Mouse (Mus musculus) kidney, postnatal 4 days (tissue): ENCODE measurements around the gene C130074G19Rik.
A peak's percentile ranks its signal among the peaks of the same experiment; 100 is the strongest.

ENCODE experiments used
- DNase-seq, 2 experiments: peaks; one replicate each; pipeline ENCODE4 v3.0.0; 2021; ENCODE audit warnings: mixed read lengths in 2 of 2

The C130074G19Rik gene

DNA sequence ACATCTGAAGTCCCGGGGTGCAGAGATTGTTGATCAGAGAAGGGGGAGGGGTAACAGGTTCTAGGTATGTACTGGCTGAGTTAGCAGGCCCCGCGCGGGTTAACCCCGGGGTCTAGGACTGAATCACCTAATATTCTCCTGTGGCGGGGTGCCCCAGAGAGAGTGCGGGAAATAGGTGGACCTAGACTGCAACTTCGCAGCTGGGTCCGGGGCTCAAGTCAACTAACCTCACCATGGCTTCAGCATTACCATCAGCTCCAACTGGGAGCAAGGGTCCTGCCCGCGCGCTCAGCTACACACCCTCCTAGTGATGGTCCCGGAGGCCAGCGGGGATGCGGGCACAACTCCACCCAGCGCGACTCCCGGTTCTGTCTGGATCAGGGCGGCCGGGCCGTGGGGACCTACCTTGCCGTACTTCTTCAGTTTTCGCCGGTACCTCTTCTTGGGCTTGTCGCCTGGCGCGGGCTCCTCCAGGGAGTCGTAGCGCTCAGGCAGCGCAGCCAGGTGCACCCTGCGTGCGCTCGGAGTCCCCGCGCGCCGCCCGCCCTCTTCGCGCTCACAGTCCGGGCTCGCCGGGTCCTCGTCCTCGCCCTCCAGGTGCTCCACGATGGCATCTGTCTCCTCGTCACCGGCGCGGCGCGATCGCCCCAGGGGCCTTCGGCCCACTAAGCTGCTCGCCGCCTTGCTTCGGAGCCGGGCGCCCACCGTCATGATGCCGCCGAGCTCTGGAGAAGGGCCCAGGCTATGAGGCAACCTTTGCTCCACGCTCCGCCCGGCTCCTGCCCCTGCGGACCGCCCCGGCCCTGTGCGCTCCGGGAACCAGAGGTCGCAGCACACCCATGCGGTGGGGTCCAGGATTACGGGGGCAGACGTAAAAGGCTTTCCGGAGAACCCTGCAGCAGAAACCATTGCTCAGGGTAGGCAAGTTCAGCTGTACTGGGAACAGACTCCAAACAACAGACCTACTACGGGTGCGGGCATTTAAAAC, at the start of gene C130074G19Rik:
C130074G19Rik (minus strand) TSS at position 938 of the 988 bp plus-strand sequence.
- DNase-seq: peak; percentile 85 to 91

DNA sequence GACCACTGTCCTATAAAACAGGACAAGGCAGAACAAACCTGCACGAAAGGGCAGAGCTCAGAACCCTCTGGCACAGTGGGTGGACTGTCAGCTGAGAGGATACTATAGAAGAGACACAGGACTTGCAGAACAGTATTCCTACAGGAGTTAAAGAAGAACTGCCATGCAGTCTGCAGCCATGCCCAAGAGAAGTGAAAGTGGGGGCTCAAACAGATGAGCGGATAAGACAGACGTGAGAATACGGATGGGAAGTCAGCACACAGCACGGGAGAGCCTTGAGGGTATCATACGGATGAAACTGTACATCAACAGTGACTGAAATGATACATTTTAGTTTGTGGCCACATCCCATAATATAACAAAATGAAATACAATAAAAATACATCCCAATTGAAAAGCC, 48.1 kb upstream of the C130074G19Rik start:
- DNase-seq: no peak

DNA sequence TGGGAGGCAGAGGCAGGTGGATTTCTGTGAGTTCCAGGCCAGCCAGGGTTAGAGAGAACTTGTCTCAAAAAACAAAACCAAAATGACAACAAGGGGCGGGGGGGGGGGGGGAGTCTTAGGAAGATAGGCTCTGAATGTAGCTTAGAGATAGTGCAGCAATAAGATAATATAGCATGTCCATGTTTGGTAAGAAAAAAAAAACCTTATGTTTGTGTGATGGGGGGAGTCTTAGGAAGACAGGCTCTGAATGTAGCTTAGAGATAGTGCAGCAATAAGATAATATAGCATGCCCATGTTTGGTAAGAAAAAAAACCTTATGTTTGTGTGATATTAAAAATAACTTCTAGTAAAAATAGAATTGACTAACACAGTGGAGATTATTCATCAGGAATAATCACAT, 45.4 kb upstream of the C130074G19Rik start:
- DNase-seq: no peak

DNA sequence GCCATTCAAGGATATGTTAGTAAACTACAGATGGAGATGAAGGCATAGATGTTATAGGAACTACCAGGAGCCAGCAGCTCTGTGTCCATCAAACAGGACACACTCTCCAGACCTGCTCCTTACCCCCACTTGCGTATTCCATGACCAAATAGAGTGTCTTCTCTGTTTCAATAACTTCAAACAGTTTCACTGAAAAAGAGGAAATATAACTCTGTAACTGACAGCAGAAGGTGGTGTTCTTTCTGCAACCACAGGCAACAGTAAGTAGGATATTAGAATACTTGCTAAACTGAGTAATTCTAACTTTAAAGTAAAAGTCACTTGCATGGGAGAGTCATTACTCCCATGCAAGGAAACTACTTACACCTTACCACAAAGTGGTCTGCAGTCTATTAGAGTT, 44.9 kb upstream of the C130074G19Rik start:
- DNase-seq: no peak

DNA sequence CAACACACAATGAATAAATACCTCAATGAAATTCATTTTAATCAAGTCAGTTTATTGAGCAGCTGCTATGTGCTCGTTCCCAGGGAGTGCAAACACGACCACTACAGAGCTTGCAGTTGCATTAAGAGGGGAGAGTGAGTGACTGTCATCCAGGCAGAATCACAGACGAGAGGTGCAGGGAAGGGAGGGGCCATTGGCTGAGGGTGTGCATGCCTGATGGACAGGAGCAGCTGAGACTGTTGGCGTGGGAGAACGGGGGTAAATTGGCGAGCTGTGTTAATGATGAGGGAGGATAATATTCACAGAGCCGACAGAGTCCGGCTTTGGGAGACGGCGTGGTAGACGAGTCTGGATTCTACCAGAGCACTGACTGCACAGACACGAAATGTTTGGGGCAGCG, 39.8 kb upstream of the C130074G19Rik start:
- no peak for DNase-seq

DNA sequence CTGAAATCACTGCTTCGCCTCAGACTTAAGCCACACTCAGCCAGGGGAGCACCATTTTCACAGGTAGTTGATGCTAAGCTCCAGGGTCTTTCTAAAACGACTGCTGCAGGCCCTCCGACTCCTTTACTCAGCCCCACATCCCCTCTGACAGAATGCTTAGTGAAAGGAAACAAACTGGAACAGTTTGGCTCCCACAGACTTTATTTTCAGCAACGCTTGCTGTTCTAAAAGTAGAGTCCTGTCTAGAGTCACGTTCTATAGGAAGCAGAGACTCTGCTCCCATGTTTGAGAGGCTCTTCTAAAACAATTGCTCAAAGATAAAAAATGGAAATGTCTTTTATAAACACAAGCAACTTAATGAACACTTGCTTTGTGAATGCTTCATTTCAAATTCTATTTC, 37.0 kb upstream of the C130074G19Rik start:
- no peak for DNase-seq

DNA sequence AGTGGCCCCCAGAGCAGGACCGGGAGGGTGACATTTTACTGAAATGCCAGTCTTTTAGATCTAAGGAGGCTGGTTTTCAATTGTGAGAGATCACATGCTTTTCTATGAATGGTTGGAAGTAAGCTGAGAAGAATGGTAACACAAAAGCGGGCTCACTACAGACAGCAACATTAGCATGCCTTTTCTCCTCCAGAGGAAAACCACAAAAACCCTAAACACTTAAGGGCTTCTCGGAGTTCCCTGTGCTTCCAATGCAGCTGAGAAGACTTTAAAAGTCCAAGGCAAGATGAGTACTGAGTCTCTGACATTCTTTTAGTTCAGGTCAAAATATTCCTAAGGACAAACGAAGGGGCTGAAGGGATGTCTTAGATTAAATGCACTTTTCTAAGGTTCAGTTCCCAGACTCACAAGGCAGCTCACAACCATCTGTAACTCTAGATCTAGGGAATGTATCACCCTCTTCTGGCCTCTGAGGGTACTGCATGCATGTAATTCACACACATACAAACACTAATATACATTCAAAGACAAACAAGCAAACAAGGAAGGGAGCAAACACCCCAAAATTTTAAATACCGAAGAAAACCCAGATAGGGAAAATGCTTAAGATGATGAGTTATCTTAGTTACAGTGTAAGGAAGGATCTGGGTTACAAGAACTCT, 35.3 kb upstream of the C130074G19Rik start:
- DNase-seq: peak in 1 of 2 experiments; percentile 22

DNA sequence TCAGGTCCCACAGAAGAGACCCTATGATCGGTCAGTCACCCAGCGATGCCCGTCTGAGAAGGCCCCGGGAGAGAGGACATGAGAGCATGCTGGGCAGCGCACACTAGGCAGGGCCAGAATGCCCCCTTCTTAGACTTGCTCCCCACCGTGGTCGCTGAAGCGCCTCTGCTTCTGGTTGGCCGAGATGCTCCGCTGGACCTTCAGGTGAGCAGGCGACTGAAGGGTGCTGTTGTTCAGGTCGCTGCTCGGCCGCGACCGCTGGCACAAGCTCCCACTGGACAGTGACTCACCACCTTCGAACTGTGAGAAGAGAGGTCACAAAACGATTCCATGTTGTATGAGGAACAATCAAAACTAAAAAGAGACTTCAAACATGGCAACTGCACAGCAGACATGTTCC, 29.3 kb upstream of the C130074G19Rik start:
- peak in 1 of 2 experiments; percentile 18 for DNase-seq

DNA sequence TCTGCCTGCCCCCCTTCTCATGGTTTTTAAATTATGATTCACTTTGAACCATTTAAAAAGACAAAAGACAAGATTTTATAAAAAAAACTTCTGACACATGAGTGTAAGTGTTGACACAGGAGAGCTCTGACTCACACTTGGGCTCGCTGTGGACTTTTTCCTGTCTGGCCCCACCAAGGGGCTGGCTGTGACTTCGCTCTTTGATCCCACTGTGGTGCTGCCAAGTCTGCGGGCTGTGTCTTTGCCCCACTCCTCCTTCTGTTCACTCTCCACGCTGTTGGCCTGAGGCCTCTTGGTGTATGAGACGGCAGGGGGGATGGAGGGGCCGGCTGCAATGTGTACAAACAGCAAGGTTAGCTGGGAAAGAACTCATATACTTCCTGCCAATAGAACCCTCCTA, 28.8 kb upstream of the C130074G19Rik start:
- peak in 1 of 2 experiments; percentile 15 for DNase-seq

DNA sequence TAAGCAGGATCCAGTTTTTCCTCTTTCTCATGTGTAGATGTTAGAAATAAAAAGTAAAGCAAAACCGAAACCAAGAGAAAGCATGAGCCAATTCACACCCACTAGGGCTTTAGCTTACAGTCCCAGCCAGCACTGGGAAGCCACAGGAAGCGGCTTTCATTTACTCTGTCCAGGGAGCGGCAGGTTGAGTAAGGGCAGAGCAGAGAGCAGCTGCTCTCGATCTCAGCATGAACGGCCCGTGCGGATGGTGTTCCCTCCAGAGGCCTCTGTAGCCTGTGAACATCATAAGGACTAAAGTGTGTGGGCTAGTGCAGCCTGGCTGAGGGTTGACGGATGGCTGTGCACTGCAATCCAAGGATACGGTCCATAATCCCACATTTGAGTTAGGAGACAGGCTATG, 25.5 kb upstream of the C130074G19Rik start:
- DNase-seq: peak in 1 of 2 experiments; percentile 36

DNA sequence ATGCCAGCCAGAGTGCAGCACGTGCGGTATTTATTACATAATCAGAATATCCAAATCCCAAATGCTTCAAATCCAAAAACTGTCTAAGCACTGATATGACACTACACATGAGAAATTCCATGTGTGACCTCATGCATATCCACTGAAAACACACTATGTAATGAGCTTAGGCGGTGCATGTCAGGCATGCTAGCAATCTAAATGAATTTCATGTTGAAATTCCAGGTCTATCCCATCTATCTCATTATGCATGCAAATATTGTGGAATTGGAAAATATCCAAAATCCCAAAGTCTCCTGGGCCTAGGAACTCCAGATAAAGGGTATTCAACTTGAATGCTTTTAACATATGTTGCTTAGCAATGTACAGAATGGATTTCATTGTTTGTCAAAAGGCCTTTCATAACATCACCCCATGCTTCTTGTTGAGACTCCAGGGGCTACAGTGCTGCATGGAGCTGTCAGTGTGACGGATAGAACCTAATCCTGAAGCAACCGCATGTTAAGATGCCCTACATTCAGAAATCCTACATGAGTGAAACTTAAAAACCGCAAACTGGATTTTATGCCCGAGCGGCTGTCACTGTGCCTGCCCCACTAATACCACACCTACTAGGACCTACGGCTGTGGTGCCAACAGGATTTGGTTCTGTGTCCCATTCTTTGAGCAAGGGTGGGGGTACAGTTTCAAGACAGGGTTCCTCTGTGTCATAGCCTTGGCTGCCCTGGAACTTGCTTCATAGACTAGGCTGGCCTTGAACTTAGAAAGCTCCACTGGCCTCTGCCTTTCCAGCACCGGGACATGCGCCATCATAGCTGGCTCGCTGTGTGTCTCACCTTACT, 23.1 kb upstream of the C130074G19Rik start:
- no peak for DNase-seq

DNA sequence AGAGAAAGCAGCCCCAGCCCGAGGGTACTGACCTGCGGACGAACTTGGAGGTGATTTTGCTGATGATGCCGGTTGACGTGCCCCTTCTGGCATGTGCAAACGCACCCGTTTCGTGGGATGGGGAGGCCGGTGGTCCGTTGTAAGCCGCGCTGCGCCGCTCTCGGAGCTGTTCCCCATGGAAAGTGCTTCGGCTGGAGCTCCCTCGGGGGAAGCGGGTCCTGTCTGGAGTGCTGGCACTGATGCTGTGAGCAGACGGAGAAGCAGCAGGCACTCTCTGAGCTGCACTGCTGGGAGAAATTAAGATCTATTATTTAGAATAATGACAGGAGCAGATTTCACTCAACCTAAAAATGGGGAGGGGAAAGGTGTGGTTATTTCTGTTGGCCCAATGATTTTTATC, 22.4 kb upstream of the C130074G19Rik start:
- DNase-seq: peak in 1 of 2 experiments; percentile 27

DNA sequence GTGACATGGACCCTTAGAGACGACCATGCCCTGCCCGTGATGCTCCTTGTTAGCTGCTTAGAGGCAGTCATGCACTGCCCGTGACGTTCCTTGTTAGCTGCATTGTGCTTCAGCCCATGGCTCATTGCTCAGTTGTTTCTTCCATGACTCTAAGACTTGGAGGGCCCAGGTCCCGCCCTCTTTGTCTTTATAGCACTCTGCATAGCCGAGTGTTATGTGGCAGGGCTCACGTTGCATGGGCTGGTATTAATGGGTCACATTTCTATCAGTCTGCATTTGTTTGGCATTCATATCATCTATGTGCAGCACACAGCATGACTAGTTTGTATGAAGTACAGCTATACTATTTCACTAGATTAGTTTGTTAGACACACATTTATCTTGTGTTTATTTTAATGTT, 20.7 kb upstream of the C130074G19Rik start:
- no peak for DNase-seq

DNA sequence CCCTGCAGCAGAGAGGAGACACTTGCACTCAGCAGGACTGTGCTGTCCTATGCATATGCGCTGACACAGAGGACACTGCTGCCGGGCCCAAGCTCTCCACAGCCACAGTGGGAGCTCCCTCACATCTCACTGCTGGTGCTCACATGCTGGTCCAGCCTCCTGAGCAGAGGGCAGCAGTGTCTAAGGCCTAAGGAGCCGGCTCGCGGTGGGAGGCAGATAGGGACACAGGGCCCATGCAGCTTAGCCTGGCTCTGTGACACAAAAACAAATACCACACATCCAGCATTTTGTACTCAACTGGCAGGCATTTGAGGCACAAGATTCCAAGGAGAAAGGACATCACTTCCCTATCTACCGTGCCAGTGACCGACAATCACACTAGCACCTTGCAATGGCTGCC, 19.9 kb upstream of the C130074G19Rik start:
- DNase-seq: no peak

DNA sequence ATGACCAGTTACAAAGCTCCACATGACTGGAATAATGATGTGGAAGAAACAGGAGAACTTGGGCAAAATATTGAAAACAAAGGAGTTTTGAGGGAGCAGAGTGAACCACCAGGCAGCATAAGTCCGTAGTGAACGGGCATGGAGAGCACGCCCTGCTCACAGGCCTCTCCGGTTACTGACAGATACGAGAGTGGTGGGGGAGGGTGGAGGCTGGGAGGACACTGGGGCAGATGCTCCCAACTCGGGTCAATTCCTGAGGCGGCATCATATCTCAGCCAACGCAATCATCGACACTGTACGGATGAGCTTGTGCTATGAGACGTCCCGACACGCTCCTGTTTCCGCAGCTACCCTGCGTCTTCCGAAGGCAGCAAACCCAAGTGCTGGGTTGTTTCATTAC, 14.3 kb upstream of the C130074G19Rik start:
- DNase-seq: no peak

DNA sequence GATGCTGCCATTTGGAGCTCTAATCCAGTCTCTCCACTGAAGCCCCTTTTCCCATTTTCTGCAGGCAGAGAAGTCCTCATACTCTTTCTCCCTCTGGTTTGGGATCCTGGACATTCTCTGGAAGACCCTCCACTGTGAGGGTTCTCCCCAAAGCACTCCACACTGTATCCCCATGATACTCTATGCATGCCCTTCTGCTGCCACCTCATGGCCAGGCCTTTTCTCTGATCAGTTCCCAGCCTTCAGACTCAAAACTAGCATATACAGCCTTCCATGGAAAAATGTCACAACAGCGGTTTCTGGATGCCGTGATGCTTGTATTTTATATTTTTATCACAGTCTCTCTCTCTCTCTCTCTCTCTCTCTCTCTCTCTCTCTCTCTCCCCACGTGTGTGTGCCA, 9.0 kb upstream of the C130074G19Rik start:
- peak in 1 of 2 experiments; percentile 41 for DNase-seq

DNA sequence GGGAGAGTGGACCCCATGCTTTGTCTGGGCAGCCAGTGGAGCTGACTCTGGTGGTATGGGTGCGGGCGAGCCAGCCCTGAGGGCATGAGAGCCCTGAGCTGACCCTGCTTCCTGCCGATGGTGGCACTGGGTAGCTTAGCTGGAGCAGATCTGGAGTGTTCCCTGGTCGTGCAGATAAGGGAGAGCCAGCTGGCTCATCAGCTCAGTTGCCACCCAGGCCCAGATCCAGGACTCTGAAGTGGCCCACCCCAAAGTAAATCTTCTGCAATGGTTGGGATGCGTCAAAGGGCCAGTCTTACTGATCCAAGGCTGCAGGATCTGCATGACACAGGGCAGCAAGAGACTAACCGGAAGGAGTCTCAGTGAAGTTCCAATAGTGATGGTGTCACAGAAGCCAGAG, 6.4 kb upstream of the C130074G19Rik start:
- DNase-seq: no peak

DNA sequence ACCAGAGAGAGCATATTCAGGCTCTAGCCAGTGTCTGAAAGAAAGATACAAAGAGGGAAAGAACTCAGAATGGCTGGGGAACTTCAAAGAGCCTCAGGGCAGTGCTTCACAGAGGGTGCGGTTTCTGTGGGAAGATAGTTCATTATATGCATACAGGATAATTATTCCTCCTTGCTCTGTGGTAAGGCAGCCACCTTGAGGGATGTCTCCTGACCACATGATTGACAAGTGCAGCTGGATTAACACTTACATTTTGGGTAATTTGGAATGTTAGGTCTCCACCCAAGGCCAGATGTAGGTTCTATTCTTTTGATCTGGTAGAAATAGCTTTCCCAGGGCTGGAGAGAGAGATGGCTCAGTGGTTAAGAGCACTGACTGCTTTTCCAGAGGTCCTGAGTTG, 3.1 kb upstream of the C130074G19Rik start:
- no peak for DNase-seq

DNA sequence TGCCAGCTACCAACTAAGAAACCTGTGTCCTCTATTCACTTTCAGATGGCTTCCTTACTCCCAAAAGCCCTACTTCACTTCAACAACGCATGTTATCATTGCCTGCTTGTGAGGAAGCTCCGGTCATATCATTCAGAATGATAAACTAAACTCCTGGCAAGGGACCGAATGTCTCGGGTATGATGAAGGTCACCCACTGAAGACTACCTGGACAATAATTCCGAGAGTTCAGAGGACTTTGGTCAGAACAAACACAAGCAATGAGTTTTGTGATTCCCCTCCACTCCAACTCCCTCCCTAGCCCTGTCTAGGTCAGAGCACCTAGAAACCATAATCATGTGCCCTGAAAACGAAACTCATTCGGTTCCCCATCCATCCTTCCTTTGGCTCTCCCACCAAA, 1.2 kb downstream of the C130074G19Rik start:
- no peak for DNase-seq

DNA sequence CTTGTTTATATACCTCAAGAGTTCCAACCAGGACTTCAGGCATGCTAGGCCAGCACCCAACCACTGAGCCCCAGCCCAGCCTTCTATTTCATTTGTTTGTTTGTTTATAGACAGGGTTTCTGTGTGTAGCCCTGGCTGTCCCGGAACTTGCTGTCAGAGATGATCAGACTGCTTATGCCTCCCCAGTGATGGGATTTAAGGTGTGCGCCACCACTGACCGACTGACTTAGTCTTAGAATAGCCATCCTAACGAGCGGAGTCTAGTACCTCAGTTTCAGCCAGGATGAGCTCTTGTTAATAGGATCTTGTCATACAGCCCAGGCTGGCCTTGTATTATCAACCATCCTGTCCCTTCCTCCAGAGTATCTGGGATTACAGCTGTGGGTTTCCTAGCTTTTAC, 1.8 kb downstream of the C130074G19Rik start:
- no peak for DNase-seq

DNA sequence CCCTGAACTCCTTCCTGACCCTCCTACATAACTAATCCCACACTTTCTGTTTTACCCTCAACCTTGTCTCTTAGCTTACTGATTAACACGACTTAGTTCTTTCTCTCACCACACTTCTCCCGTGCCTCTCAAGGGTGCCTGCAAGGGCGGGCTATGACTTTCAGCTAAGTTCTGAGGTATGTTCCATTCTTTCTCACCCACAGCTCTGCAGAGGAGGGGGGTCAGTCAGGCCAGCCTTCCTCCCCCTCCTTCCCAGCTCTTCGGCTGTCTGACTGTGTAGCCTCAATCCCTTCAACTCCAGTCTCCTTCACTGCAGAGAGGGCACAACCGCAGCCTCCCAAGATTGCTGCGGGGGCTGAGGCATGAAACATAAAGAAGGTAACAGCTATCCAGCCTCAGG, 4.2 kb downstream of the C130074G19Rik start:
- peak; percentile 44 to 68 for DNase-seq

DNA sequence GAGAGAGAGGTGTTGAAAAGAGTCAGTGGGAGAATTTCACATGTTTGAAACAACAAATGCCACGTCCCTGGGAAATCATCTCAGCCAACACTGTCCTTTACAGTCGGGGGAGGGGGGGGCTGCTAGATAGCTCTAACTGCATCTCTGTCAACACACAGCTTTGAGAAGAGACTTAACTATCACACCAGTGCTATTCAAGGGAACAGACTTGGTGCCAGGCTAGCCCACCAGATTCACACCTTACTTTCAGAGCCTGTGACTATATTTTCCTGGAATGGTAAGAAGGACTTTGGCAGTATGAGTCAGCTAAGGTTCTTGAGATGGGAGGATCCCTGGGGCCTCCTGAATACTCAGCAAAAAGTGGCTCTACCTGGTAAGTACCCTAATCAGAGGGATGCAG, 5.7 kb downstream of the C130074G19Rik start:
- no peak for DNase-seq

DNA sequence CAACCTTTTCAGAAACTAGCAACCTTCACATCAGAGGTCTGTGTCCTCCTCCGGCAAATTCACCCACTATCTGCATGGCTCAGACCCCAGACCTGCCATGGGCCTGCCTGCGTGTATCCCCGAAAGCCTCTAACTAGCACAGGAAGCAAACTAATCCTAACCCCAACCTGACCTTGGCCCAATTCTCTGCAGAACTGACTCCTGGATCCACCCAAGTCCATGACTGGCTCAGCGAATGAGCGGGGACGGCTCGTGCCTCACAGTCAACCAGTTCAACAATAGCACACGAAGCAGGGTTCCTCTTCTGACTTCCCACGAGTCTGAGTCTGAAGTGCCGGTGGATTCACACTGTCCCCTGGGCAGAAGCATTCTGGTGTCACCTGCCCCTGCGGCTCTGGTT, 9.1 kb downstream of the C130074G19Rik start:
- DNase-seq: no peak
